Mouse (Mus musculus) ovary, postnatal 10 days (tissue): ENCODE results near the gene Rnase12.

Experiments used
- DNase-seq: peaks from one replicate; pipeline ENCODE4 v3.0.0; 2022; ENCODE audit warnings: low spot score

Gene Rnase12

DNA sequence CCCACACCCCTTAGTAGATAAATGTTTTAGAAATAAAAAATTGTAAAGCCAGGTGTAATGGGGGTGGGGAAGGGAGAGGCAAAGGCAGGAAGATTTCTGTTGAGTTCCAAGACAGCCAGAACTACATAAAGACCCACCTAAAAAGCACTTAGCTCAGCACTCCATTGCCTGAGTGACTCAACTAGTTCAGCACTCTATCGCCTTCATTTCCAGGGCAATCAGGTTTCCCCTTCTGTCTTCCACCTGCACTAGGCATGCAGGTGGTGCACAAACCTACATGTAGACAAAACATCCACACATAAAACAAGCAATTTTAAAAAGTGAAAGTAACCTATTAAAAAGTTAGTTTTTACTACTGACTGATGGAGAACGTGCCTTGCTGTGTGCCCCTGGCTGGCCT, 27.6 kb upstream of the Rnase12 start:
- DNase-seq: no peak

DNA sequence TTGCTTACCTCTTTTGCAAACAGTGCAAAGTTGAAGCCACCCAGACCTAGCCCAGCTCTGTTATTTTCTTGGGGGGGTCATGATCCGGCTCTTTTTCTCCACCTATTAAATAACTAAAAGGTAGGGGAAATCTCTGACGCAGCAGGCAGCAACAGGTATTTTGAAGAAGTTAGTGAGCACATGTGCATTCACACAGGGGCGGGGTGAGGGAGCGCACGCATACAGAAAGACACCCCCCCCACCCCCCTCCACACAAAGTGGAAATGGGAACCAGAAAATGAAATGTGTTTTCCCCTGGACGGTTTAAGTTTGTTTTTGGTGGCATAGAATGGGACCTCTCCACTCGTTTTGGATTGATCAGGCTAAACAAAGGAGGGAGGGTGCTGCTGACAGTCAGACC, 26.3 kb upstream of the Rnase12 start:
- no peak for DNase-seq

- no peak for DNase-seq
These were observed 25.4 kb upstream of the Rnase12 start for GRCm38 (mm10) chr14:51082599-51083581.

DNA sequence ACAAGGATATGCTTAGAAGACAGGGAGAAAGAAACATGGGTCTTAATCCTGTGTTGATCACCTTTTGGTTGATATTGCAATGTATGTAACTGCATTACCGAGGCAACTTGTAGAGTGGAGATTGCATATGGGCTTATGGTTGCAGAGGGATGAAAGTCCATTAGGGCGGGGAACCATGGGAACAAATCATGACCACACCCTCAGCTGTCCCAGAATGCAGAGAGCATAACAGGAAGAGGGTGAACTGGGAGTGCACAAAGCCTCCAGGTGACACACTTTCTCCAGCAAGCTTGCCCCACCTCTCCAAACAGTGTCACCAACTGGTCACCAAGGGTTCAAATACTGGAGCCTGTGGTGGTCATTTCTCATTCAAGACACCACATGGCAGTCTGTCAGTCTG, 23.6 kb upstream of the Rnase12 start:
- DNase-seq: no peak

GRCm38 (mm10) chr14:51079180-51079579, 21.7 kb upstream of the Rnase12 start:
- DNase-seq: no peak

- DNase-seq: no peak
These were observed 16.9 kb upstream of the Rnase12 start, which contains the start of gene Olfr750 for GRCm38 (mm10) chr14:51074335-51074734. Gene Olfr750, minus strand, starts transcription at chr14:51074435.

DNA sequence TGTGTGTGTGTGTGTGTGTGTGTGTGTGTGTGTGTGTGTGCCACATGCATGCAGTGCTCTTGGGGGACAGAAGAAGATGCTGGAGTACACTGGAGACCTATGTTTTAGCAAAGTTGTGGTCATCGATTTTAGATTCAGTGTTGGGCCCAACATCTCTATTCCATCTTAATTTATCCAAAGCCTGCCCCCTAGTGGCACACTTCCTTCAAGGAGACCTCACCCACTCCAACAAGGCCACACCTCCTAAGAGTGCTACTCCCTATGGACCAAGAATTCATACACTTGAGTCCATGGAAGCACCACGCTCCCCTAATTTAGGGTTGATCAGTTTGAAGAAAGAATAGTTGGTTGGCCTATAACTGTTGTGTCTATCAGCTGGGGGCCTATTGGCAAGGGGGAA, 12.2 kb upstream of the Rnase12 start:
- no peak for DNase-seq

DNA sequence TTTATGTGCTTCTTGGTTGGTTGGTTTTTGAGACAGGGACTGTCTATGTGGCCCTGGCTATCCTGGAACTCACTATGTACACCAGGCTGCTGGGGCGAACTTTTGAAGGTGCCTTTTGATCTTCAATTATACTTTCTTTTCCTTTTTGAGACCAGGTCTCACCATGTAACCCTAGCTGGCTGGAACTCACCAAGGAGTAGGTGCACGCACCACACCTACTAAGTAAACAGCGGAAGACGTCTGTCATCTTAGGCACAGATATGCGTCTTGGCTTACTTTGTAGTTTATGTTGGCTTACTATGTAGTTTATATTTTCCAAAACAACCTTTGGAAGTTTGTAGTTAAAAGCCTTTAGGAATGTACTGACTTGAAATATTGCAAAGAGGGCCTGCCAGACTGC, 11.5 kb upstream of the Rnase12 start:
- DNase-seq: no peak

DNA sequence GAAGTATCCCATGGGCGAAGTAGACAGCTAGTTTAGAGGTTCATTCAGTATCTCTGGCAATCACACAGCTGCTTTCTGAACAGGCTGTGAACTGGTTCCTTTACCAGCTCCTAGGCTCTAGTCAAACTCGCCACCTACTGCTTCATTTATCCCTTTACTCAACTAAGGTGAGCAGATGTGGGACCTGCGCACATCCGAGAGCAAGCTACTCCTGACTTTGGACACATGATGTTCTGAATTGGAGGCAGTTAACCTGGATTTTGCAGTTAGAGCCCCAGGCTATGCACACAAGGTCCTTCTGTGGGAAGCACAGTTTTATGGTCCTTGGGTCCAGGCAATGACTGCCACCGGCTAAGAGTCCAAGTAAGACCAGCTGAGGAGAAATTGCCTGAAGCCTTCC, 3.3 kb upstream of the Rnase12 start:
- no peak for DNase-seq

- DNase-seq: no peak
These were observed 2.9 kb downstream of the Rnase12 start for GRCm38 (mm10) chr14:51054243-51055237.

- no peak for DNase-seq
These were observed 4.3 kb downstream of the Rnase12 start for GRCm38 (mm10) chr14:51053176-51053575.

- DNase-seq: no peak
These were observed 5.5 kb downstream of the Rnase12 start for GRCm38 (mm10) chr14:51051941-51052340.

DNA sequence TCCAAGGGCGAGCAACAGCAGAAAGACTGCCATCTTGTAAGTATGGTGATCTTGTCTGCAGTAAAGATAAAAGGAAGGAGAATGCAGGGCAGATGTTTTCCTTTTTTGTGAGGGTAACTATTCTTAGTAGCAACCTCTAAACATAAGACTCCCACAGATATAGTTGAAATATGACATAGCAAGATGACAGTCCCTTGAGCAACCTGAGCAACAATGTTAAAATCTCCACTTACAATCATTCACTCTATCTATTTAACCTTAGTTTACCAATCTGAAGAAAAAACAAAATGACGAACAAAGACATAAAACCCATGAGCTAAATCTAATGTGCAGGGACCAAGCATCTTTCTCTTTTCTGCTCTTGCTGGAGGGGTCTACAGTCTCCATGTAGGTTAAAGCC, 7.4 kb downstream of the Rnase12 start, which contains the start of gene Rnase11:
Gene Rnase11 (minus strand): TSS at position 101 of the 400 bp plus-strand sequence.
- no peak for DNase-seq

DNA sequence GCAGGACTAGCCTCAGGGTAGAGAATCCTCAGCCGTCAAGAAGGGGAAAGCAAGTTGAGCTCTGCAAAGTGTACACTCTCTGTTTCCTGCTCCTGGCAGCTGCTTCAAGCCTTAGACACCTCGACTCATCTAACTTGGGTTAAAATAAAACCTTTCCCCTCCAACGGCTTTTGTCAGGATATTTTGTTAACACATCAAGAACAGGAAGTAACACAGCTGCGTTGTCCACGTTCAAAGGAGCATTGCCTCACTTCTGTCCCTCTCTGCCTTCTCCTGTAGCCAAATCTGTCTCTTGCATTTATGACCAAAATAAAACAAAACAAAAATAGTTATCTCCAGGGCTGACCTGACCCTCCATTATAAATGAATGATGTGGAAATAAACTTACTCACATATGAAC, 9.6 kb downstream of the Rnase12 start:
- DNase-seq: no peak

DNA sequence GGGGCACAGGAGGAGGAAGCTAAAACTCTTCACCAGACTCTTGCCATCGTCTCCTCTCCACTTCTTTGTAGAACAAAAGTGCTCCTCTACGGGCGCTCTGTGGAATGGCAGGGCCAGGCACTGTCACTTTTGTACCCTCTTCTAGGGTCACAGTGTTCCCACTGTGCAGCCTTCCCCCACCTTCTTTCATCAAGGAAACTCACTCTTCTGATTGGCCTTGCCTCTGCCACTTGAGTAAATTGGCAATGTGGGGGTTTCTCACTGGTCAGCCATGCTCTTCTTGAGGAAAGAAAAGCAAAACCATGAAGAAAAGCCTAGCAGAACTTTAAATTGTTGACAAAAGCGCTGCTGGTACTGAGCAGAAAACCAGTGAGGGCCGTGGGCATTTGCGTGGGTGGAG, 15.7 kb downstream of the Rnase12 start, which contains the start of gene Rnase9:
Gene Rnase9 (minus strand): TSS at position 101 of the 400 bp plus-strand sequence.
- DNase-seq: no peak

- no peak for DNase-seq
These were observed 21.2 kb downstream of the Rnase12 start for GRCm38 (mm10) chr14:51036214-51036613.

DNA sequence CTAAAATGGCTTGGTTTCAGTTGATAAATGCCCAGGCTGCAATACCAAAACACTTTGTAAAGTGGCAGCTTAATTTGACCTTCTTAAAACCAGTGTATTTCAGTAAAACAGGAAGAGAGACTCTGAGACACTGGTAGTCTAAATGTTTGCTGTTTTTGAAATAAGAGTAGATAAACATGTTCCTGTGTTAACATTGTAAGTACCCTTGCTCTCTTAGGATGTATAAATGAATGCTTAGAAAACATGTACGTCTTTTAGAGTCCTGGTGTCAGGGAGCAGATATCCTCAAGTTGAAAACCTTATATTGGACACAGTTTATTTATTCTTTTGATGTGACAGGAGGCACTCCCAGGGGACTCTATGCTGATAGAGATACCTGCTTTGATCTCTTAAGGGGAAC, 22.3 kb downstream of the Rnase12 start:
- no peak for DNase-seq

DNA sequence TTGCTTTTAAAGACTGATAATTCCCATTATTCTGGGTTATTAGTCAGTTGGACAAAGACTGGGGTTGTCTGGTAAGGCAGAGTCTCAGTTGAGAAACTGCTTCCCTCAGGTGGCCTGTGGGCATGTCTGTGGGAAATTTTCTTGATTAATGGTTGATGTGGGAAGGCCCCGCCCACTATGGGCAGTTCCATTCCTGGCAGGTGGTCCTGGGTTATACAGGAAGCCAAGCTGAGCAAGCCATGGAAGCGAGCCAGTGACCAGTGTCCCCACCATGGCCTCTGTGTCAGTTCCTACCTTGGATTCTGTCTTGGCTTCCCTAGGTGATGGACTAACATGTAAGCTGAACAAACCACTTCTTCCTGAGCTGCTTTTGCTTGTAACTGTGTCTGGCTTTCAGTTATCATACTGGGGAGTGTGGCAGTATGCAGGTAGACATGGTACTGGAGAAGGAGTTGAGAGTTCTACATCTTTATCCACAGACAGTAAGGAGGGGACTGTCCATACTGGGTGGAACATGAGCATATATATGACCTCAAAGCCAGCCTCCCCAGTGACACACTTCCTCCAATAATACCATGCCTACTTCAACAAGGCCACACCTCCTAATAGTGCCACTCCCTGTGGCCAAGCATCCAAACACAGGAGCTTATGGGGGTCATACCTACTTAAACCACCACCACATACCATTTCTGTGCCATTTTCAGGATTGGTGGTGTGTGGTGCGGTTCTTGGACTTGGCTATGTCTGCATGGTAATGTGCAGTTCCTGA, 29.9 kb downstream of the Rnase12 start:
- no peak for DNase-seq

DNA sequence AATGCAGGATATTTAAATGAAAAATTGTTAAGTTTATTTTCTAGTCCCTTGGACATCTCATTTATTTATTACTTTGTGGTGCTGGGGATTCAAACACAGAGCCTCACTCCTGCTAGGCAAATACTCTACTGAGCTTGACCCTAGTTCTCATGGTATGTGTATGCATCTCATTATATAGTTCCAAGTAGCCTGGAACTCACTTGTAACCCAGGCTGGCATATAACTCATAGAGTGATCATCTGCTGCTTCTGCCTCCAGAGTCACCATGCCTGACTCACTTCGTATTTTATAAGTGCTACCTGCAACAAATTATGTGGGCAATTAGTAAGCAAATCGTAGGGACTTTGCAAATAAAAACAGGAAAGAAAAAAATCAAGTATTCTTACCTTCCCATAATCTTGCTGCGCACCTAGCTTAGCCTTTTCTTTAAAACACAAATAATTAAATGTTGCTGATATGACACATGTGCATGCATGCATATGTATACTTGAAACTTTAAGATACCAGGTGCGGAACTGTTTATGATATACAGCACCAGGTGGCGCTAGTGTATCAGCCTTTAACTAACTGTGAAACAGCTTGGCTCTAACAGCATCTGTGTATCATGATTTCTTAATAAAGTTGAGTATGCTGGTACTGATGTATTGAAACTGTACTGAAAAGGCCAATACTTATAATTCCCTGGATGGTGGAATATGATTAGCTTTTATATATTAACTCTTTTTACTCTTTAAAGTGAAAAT, 30.9 kb downstream of the Rnase12 start:
- no peak for DNase-seq

GRCm38 (mm10) chr14:51024820-51025219, 32.6 kb downstream of the Rnase12 start:
- DNase-seq: no peak

DNA sequence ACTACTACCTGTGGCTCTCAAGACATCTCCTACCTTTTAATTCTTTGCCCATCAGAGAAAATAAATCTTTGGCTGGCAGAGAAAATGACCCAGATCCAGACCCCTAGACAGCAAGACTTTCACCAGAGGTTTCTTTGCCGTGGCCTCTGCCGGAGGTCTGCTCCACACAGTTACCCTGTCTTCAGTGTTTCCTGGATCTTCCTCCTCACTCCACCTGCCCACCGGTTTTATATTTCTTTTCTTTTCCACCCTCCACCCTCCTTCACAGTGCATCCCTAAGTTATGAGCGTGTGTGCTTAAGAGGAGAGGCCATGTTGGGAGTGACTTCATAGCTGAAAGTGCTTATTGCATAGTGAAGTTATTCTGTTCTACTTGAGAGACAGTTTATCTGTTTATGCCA, 34.0 kb downstream of the Rnase12 start:
- no peak for DNase-seq
